Mouse (Mus musculus) embryo, embryonic 10 days (tissue): ENCODE measurements at regions not wholly inside any gene's neighbourhood (a gene's known extent, or its start where the extent isn't known, plus 50 kb on each side); places are given as distances from the start of the nearest gene placed in this dataset.

Experiments
- DNase-seq: peaks from one replicate; pipeline ENCODE4 v3.0.0-alpha.2; 2015; ENCODE audit warnings: low spot score

GRCm38 (mm10) chr1:41264214-41264613, 458.8 kb downstream of the Tmem182 start:
- peak; percentile 75 for DNase-seq

GRCm38 (mm10) chr1:41271111-41271730, 465.8 kb downstream of the Tmem182 start:
- DNase-seq: peak; percentile 58

GRCm38 (mm10) chr1:41274573-41275270, 469.3 kb downstream of the Tmem182 start:
- DNase-seq: peak; percentile 65

- peak; percentile 53 for DNase-seq
Measured at GRCm38 (mm10) chr1:41275271-41275624, 469.8 kb downstream of the Tmem182 start.

GRCm38 (mm10) chr1:41275642-41276041, 470.2 kb downstream of the Tmem182 start:
- peak; percentile 8 for DNase-seq

- DNase-seq: peak; percentile 16
Measured at GRCm38 (mm10) chr1:41276303-41276702, 470.9 kb downstream of the Tmem182 start.

- DNase-seq: no peak
Measured at GRCm38 (mm10) chr1:41285221-41285620, 479.8 kb downstream of the Tmem182 start.

GRCm38 (mm10) chr1:41286221-41286620, 480.8 kb downstream of the Tmem182 start:
- no peak for DNase-seq

- peak; percentile 15 for DNase-seq
Measured at GRCm38 (mm10) chr1:41326861-41327480, 521.6 kb downstream of the Tmem182 start.

- DNase-seq: no peak
Measured at GRCm38 (mm10) chr1:41349798-41350758, 544.7 kb downstream of the Tmem182 start.

GRCm38 (mm10) chr1:41359061-41359460, 553.7 kb downstream of the Tmem182 start:
- DNase-seq: peak; percentile 55

- DNase-seq: no peak
Measured at GRCm38 (mm10) chr1:41361512-41361911, 556.1 kb downstream of the Tmem182 start.

- no peak for DNase-seq
Measured at GRCm38 (mm10) chr1:41380013-41380412, 574.6 kb downstream of the Tmem182 start.

- DNase-seq: no peak
Measured at GRCm38 (mm10) chr1:41381487-41381886, 576.1 kb downstream of the Tmem182 start.

GRCm38 (mm10) chr1:41384731-41385130, 579.3 kb downstream of the Tmem182 start:
- DNase-seq: peak; percentile 11

- peak; percentile 20 for DNase-seq
Measured at GRCm38 (mm10) chr1:41386435-41386834, 581.0 kb downstream of the Tmem182 start.

- peak; percentile 94 for DNase-seq
Measured at GRCm38 (mm10) chr1:41390102-41390884, 584.9 kb downstream of the Tmem182 start.

GRCm38 (mm10) chr1:41391071-41391470, 585.7 kb downstream of the Tmem182 start:
- no peak for DNase-seq

- DNase-seq: no peak
Measured at GRCm38 (mm10) chr1:41393287-41393686, 587.9 kb downstream of the Tmem182 start.

GRCm38 (mm10) chr1:41395081-41395480, 589.7 kb downstream of the Tmem182 start:
- DNase-seq: no peak

- no peak for DNase-seq
Measured at GRCm38 (mm10) chr1:41410533-41410932, 605.1 kb downstream of the Tmem182 start.
